Mouse (Mus musculus) limb, embryonic 14.5 days (tissue): ENCODE data around the gene 2410131K14Rik. TPM values are rescaled to one million over a fixed set of nuclear protein-coding genes. Genes with fewer than 3 reads are reported as not detected.

Experiments used
- ATAC-seq: fragments of 200-750 bp; cut with Nextera tagmentation; 2 replicates; pipeline ENCODE4 v1.8.0; 2017; ENCODE audit warnings: low read depth, moderate number of reproducible peaks, moderate TSS enrichment; ENCODE audit not compliant: low FRiP score
- DNase-seq: peaks from one replicate; pipeline ENCODE4 v3.0.0-alpha.2; 2015; ENCODE audit warnings: low spot score
- H3K27ac ChIP-seq: fragments of 300-500 bp; sonication (generic); replicated peaks from 2 replicates; pipeline ENCODE4 v1.5.1; 2014; ENCODE audit warnings: low read depth, mild to moderate bottlenecking, low read length, moderate library complexity, mixed read lengths
- H3K27me3 ChIP-seq: fragments of 300-500 bp; sonication (generic); 2 replicates; pipeline ENCODE4 v1.6.1; 2014; ENCODE audit warnings: low read length, mixed read lengths; ENCODE audit not compliant: control insufficient read depth, insufficient read depth
- H3K36me3 ChIP-seq: fragments of 300-500 bp; sonication (generic); 2 replicates; pipeline ENCODE4 v1.6.1; 2014; ENCODE audit warnings: mild to moderate bottlenecking, low read length, moderate library complexity, mixed read lengths; ENCODE audit not compliant: control insufficient read depth, insufficient read depth
- H3K4me1 ChIP-seq: fragments of 300-500 bp; sonication (generic); 2 replicates; pipeline ENCODE4 v1.6.1; 2014; ENCODE audit warnings: antibody characterized with exemption, low read length, mixed read lengths; ENCODE audit not compliant: control insufficient read depth, insufficient read depth
- H3K4me2 ChIP-seq: fragments of 300-500 bp; sonication (generic); replicated peaks from 2 replicates; pipeline ENCODE4 v1.6.1; 2014; ENCODE audit warnings: low read depth, mild to moderate bottlenecking, low read length, moderate library complexity; ENCODE audit not compliant: severe bottlenecking
- H3K4me3 ChIP-seq: fragments of 300-500 bp; sonication (generic); replicated peaks from 2 replicates; pipeline ENCODE4 v1.5.1; 2014; ENCODE audit warnings: low read length
- H3K9ac ChIP-seq: fragments of 300-500 bp; sonication (generic); 2 replicates; pipeline ENCODE4 v1.6.1; 2014; ENCODE audit warnings: mild to moderate bottlenecking, low read depth, low read length, moderate library complexity; ENCODE audit not compliant: severe bottlenecking
- H3K9me3 ChIP-seq: fragments of 300-500 bp; sonication (generic); 2 replicates; pipeline ENCODE4 v1.6.1; 2016; ENCODE audit warnings: low read length; ENCODE audit not compliant: control insufficient read depth
- POLR2A ChIP-seq: fragments of 200-500 bp; IDR thresholded peaks from 2 replicates; pipeline ENCODE4 v1.8.0; 2012; ENCODE audit warnings: inconsistent platforms, mild to moderate bottlenecking, moderate library complexity, borderline replicate concordance; ENCODE audit not compliant: insufficient read depth, insufficient read length; ENCODE audit errors: extremely low read depth
- WGBS: fragments of 180-500 bp; shearing (Covaris S2); extraction: QIAGEN DNeasy Blood & Tissue Kit; methylation state at CpG from one replicate; pipeline ENCODE4 v1.1.7; 2014; 5-methylcytosine and 5-hydroxymethylcytosine counted together
- polyA plus RNA-seq, 2 experiments: library from polyadenylated mRNA; depleted of rRNA in 1 of 2; stranded (reverse) in 1 of 2; unstranded in 1 of 2; fragments of >200 nt; fragmentation: Nextera tagmentation in 1 of 2; extraction: Ambion mirVana in 1 of 2; gene quantifications; 2 replicates each; pipeline versions ENCODE4 v1.2.1 to v1.2.3; 2012 to 2014

2410131K14Rik gene
- polyA plus RNA-seq, 2 experiments, result 10.4 to 13.8 TPM

- DNase-seq (no peak), ATAC-seq (no peak)
- Histone ChIP-seq H3K4me1 (0 out of 2 replicates have a peak, but pooled peaks cover 3% of the 10 kb centered on the region), H3K4me3 (no peak overlapping the region), H3K9ac (no peak overlapping the region), H3K27me3 (no peaks in the 10 kb centered on the region), H3K9me3 (no peaks in the 10 kb centered on the region), H3K36me3 (no peaks in the 10 kb centered on the region), H3K4me2 (no peak overlapping the region), H3K27ac (no peak overlapping the region)
- no peak for TF ChIP-seq POLR2A
- WGBS, result 47% methylated on average over 10 of the region's 10 CpGs
These were observed 66.2 kb downstream of the 2410131K14Rik start for GRCm38 (mm10) chr5:118311251-118311650.

GRCm38 (mm10) chr5:118313766-118314165 lies 68.7 kb downstream of the 2410131K14Rik start:
- no peak overlapping the region for H3K4me2 ChIP-seq
- ATAC-seq (no peak), DNase-seq (no peak)
- no peaks in the 10 kb centered on the region for H3K27me3 ChIP-seq
- H3K4me1 ChIP-seq, result peaks cover 15% of the 10 kb centered on the region
- no peak for TF ChIP-seq POLR2A
- H3K9me3 ChIP-seq, result no peaks in the 10 kb centered on the region
- no peaks in the 10 kb centered on the region for H3K36me3 ChIP-seq
- WGBS, result 86% methylated on average over 6 of the region's 6 CpGs
- no peak overlapping the region for H3K9ac ChIP-seq
- H3K27ac ChIP-seq, result no peak overlapping the region
- H3K4me3 ChIP-seq, result no peak overlapping the region

Other genes with a start within 250 kb of the 2410131K14Rik start
- 1.4 and 2.2 TPM in 2 replicates for gene Tesc, start 217.5 kb upstream of the 2410131K14Rik start, polyA plus RNA-seq (2012; rRNA removed)
- gene Tesc, start 217.5 kb upstream of the 2410131K14Rik start, polyA plus RNA-seq (2014; fragmentation: Nextera tagmentation; extraction: Ambion mirVana), result 5.2 and 8.6 TPM in 2 replicates
- 55.2 and 65.3 TPM in 2 replicates for gene Fbxw8, start 89.8 kb upstream of the 2410131K14Rik start, polyA plus RNA-seq (2012; rRNA removed)
- gene Fbxw8, start 89.8 kb upstream of the 2410131K14Rik start, polyA plus RNA-seq (2014; fragmentation: Nextera tagmentation; extraction: Ambion mirVana), result 27.9 and 30.4 TPM in 2 replicates
- gene Hrk, start 80.6 kb upstream of the 2410131K14Rik start, polyA plus RNA-seq (2012; rRNA removed), result 0.11 and 0.18 TPM in 2 replicates
- gene Hrk, start 80.6 kb upstream of the 2410131K14Rik start, polyA plus RNA-seq (2014; fragmentation: Nextera tagmentation; extraction: Ambion mirVana), result 0.06 and 0.11 TPM in 2 replicates
- 31.4 and 41.2 TPM in 2 replicates for gene Rnft2, start 111 bp upstream of the 2410131K14Rik start, polyA plus RNA-seq (2012; rRNA removed)
- gene Rnft2, start 111 bp upstream of the 2410131K14Rik start, polyA plus RNA-seq (2014; fragmentation: Nextera tagmentation; extraction: Ambion mirVana), result 3.1 and 3.7 TPM in 2 replicates